Mouse (Mus musculus) duodenum, adult 2 months (tissue): ENCODE data around the gene Adamts10. TPM values are rescaled to one million over a fixed set of nuclear protein-coding genes. Genes with fewer than 3 reads are reported as not detected.

Source experiments
- polyA plus RNA-seq: library from polyadenylated mRNA; depleted of rRNA; stranded (reverse); fragments of >200 nt; gene quantifications from 2 replicates; pipeline ENCODE4 v1.2.3, GENCODE M21; 2012; ENCODE audit warnings: low replicate concordance; rRNA removed

The Adamts10 gene
- polyA plus RNA-seq, result 21.5 and 30.7 TPM in 2 replicates

DNA sequence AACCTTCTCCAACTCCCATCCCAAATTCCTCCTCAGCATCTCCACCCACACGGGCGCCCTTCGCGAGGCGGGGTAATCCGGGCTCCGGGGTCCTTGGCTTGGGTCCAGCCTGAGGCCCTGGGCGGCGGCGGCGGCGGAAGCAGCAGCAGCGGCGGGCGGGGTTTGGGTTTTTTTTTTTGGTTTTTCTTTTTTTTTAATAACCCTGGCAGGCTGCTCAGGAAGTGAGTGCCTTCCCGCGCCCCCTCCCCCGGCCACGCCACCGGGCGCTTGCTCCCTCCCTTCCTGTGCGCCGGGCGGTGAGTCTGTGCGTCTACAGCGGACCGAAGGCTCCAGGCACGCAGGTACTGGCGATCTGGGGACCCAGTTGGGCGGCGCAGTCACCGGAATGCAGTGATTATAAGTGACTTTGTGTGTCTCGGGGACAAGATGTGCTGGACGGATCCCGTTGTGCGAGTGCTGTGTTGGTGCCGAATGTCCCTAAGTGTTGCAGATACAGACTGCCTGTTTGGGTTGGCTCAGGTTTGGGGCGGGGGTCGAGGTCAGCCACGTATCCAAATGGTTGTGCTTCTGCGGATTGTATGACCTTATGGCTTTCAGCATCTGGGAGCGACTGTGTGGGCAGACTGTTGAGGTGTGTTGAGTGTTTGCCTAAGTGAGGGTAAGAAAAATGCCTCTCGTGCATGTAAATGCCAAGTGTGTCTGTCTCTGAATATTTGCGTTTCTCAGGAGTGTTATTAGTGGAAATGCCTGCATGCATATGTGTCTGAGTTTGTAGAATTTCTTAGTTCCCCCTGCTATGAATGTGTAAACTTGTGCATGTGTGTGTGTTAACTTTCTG is at the start of gene Adamts10:
Gene Adamts10 (plus strand): TSS at position 287 of the 838 bp plus-strand sequence.

DNA sequence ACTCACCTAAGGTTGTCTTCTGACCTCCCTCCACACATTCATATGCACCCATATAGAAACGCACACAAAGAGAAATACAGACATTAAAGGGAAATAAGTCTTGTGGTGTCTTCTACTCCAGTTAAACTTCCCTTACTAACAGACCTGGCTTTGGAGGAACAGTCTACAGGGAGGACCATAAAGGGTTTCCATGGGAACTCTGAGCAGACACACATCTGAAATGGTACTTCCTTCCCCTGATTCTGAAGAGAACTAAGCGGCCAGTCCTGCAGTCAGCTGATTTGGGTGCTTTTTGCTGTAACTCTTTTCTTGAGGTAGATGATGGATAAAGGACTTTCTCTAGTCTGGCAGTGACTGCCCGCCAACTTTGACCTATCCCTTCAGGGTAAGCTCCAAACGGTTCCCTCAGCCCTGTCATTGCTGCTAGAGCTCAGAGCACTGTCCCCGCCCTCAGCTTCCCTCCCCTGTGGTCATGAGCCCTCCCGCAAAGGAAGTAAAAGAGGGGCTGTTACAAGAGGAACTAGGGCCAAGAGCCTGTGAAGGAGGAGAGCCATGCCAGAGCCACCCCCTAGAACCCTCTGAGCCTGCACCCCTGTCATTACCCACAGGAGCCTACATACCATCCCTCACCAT is 31.3 kb downstream of the Adamts10 start, which contains the start of gene Myo1f:
Gene Myo1f (plus strand): TSS at position 485 of the 633 bp plus-strand sequence.

Other genes with a start within 250 kb of the Adamts10 start
- 0.31 and 0.41 TPM in 2 replicates for gene Zfp955b, start 234.7 kb upstream of the Adamts10 start, polyA plus RNA-seq
- gene Zfp81, start 165.3 kb upstream of the Adamts10 start, polyA plus RNA-seq, result 0.08 and 0.15 TPM in 2 replicates
- gene Zfp101, start 129.6 kb upstream of the Adamts10 start, polyA plus RNA-seq, result 0.08 and 0.42 TPM in 2 replicates
- 0.11 TPM in 1 of 2 replicates, not detected in the other for gene Actl9, start 91.3 kb upstream of the Adamts10 start, polyA plus RNA-seq
- gene Myo1f, start 31.5 kb downstream of the Adamts10 start, polyA plus RNA-seq, result 1.7 and 4.0 TPM in 2 replicates
- gene Zfp414, start 104.9 kb downstream of the Adamts10 start, polyA plus RNA-seq, result 40.3 and 53.5 TPM in 2 replicates
- gene Pram1, start 113.9 kb downstream of the Adamts10 start, polyA plus RNA-seq, result 1.3 TPM in 1 of 2 replicates, not detected in the other
- 47.0 and 51.6 TPM in 2 replicates for gene Hnrnpm, start 162.7 kb downstream of the Adamts10 start, polyA plus RNA-seq
- gene March2, start 194.5 kb downstream of the Adamts10 start, polyA plus RNA-seq, result 51.8 and 80.7 TPM in 2 replicates
- gene Rab11b, start 236.3 kb downstream of the Adamts10 start, polyA plus RNA-seq, result 313 and 378 TPM in 2 replicates